Mouse (Mus musculus): ENCODE measurements at regions not wholly inside any gene's neighbourhood (a gene's known extent, or its start where the extent isn't known, plus 50 kb on each side); places are given as distances from the start of the nearest gene placed in this dataset.

- DNase-seq (ENCODE audit: low read depth) = no peak
Observed at GRCm38 (mm10) chr6:103312149-103312548, 198.2 kb upstream of the Chl1 start.

- no peak for DNase-seq (ENCODE audit: low read depth)
Observed at GRCm38 (mm10) chr6:103312935-103313334, 197.5 kb upstream of the Chl1 start.

- DNase-seq (ENCODE audit: low read depth) = no peak
Observed at GRCm38 (mm10) chr6:103318081-103318480, 192.3 kb upstream of the Chl1 start.

GRCm38 (mm10) chr6:103318677-103319359 lies 191.6 kb upstream of the Chl1 start:
- DNase-seq (ENCODE audit: low read depth) = no peak

GRCm38 (mm10) chr6:103319964-103320363 lies 190.4 kb upstream of the Chl1 start:
- no peak for DNase-seq (ENCODE audit: low read depth)

GRCm38 (mm10) chr6:103320550-103320949 lies 189.8 kb upstream of the Chl1 start:
- DNase-seq (ENCODE audit: low read depth) = no peak

- DNase-seq (ENCODE audit: low read depth) = no peak
Observed at GRCm38 (mm10) chr6:103321058-103321457, 189.3 kb upstream of the Chl1 start.

GRCm38 (mm10) chr6:103322442-103322841 lies 187.9 kb upstream of the Chl1 start:
- DNase-seq (ENCODE audit: low read depth) = no peak

- no peak for DNase-seq (ENCODE audit: low read depth)
Observed at GRCm38 (mm10) chr6:103335683-103336082, 174.7 kb upstream of the Chl1 start.

GRCm38 (mm10) chr6:103339961-103340732 lies 170.2 kb upstream of the Chl1 start:
- no peak for DNase-seq (ENCODE audit: low read depth)

GRCm38 (mm10) chr6:103343515-103343914 lies 166.9 kb upstream of the Chl1 start:
- DNase-seq (ENCODE audit: low read depth) = no peak

- no peak for DNase-seq (ENCODE audit: low read depth)
Observed at GRCm38 (mm10) chr6:103344413-103344812, 166.0 kb upstream of the Chl1 start.

- DNase-seq (ENCODE audit: low read depth) = no peak
Observed at GRCm38 (mm10) chr6:103345195-103345594, 165.2 kb upstream of the Chl1 start.

GRCm38 (mm10) chr6:103352405-103353124 lies 157.8 kb upstream of the Chl1 start:
- DNase-seq (ENCODE audit: low read depth) = no peak

- no peak for DNase-seq (ENCODE audit: low read depth)
Observed at GRCm38 (mm10) chr6:103353346-103353745, 157.0 kb upstream of the Chl1 start.

GRCm38 (mm10) chr6:103366782-103367491 lies 143.4 kb upstream of the Chl1 start:
- DNase-seq (ENCODE audit: low read depth) = no peak

- DNase-seq (ENCODE audit: low read depth) = no peak
Observed at GRCm38 (mm10) chr6:103374956-103375355, 135.4 kb upstream of the Chl1 start.

GRCm38 (mm10) chr6:103377277-103377676 lies 133.1 kb upstream of the Chl1 start:
- DNase-seq (ENCODE audit: low read depth) = no peak

GRCm38 (mm10) chr6:103378047-103378446 lies 132.3 kb upstream of the Chl1 start:
- DNase-seq (ENCODE audit: low read depth) = no peak

- no peak for DNase-seq (ENCODE audit: low read depth)
Observed at GRCm38 (mm10) chr6:103381030-103381429, 129.4 kb upstream of the Chl1 start.

- no peak for DNase-seq (ENCODE audit: low read depth)
Observed at GRCm38 (mm10) chr6:103381930-103382329, 128.5 kb upstream of the Chl1 start.

- DNase-seq (ENCODE audit: low read depth) = no peak
Observed at GRCm38 (mm10) chr6:103386591-103386990, 123.8 kb upstream of the Chl1 start.

All from c-Kit-positive CD71-positive TER-119-negative erythroid progenitor cells, embryonic 14.5 days (primary cell).